Mouse (Mus musculus) common myeloid progenitor, adult 5-6 weeks (primary cell): ENCODE results near the gene Thsd4. TPM values are rescaled to one million over a fixed set of nuclear protein-coding genes. Genes with fewer than 3 reads are reported as not detected.

Experiments used
- ATAC-seq: replicated peaks from 2 replicates; pipeline ENCODE4 v1.8.0; 2016; ENCODE audit warnings: low read depth, mild to moderate bottlenecking, moderate TSS enrichment, inconsistent platforms; ENCODE audit not compliant: poor library complexity, severe bottlenecking
- total RNA-seq: library from RNA; stranded (forward); fragments of 200-1000, 187-1606 nt; gene quantifications from 2 replicates; pipeline ENCODE4 v1.2.3, GENCODE M21; 2017

Gene Thsd4
- total RNA-seq, 1 experiment from 2014 or later, result 0.32 TPM

GRCm38 (mm10) chr9:60519601-60520000 is 2.2 kb downstream of the Thsd4 start:
- ATAC-seq, result no peak

DNA sequence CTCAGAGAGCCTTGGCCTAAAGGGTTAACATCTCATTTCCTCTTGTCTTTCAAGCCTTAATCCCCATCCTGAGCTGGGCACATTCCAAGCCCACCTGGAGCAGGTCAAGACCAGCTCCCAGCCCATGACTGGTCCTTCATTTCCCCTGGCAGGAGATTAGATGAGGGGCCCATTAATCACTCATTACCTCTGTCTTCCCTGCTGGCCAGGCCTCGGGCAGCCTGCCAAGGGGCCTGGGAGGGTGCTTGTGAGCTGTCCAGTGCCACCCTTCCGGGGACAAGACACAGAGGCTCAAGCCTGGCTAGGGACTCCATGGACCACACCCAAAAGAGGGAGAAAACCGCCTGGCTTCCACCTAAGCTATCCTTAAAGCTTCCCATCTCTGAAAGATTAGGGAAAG is 3.6 kb downstream of the Thsd4 start:
- ATAC-seq, result no peak

DNA sequence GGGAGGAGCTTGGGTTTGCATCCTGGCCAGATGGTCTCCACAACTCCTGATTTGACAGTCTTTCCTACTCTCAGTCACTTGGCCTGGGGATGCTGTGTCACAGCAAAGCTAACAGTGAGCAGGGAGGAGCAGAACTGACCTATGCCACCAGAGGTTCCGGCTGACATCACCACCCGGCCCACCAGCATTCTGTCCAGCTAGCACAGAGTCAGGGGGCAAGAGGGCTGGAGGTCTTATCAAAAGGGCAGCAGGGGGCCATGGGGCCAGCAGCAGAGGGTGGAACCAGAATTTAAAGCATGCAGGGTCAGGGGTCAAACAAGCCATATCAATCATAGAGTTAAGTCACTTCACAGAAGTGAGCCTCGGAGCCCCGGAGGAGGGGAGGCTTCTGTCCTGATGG is 4.7 kb downstream of the Thsd4 start:
- no peak for ATAC-seq

DNA sequence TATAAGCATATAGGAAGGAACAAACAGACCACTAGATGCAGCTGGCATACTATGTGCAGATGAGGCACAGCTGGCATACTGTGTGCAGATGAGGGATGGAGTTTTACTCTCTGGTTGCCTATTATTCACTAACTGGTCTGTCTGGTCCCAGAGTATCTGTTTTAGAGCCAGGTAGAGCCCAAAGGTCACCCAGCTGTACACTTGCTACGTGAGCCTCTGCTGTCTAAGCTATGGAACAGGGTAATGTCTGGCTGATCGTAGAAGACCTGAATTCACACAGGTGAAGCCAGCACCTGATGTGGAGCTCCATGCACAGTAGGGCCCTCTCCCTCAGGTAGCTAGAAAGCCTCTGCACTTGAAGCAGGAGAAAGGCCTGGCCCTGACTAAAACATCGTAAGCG is 5.5 kb downstream of the Thsd4 start:
- no peak for ATAC-seq

DNA sequence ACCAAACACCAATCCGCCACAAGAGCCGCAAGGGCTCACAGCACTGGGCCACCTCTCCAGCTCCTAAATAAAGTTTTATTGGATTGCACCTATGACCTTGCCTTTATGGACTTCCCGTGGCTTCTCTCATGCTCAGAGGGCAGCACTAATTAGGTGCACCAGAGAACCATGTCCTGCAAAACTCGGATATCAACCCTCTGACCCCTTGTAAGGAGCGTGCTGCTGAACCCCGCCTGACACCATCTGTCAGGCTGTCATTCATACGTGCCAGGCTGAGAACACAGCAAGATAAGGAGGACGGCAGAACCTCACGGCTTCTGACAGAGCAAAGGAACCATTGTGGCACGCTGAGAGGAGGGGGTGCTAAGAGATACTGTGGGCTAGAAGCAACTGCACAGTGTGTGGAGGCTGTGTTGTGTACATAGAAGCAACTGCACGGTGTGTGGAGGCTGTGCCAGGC is 8.5 kb downstream of the Thsd4 start:
- ATAC-seq, result no peak

GRCm38 (mm10) chr9:60510876-60511275 is 11.0 kb downstream of the Thsd4 start:
- no peak for ATAC-seq

GRCm38 (mm10) chr9:60506136-60506535 is 15.7 kb downstream of the Thsd4 start:
- no peak for ATAC-seq

DNA sequence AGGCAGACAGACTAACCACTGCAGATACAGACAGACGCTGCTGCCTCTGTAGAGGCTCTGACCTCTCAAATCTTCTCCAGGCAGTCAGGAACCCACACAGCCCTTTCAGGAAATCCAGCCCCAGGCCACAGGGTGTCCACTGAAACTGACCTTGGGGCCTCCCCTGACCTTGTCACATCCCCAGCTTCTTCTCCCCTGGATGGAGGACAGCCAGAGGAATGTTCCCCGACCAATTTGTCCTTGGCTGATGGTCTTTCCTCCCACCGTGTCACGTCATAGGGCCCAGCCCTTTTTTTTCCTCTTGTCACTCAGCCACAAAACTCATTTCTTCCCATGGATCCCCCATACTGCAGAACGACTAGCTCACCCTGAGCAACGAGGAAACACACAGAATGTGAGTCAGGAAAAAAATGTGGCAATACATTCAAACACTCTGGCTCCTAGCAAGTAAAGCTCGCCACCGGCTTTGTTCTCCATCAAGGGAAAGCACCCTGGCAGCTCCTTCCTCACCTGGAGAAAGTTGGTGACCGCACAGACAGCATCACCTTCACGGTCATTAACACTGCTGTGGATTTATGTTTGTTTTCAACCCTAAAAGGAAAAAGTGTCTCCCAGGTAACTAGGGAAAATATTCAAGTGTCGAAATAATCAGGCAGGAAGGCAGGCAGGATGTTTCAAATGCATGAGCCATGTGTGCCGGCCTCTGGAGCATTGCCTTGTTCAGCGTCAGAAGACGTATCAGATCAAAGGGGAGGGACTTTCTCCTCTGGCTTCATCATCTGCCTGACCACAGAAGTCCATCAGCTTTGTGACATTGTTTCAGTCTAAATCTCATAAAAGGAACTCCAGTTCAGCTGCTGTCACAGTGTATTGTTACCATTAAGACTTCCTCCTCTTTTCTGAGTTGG is 17.2 kb downstream of the Thsd4 start:
- no peak for ATAC-seq

GRCm38 (mm10) chr9:60502220-60502619 is 19.6 kb downstream of the Thsd4 start:
- no peak for ATAC-seq

- no peak for ATAC-seq
Observed at GRCm38 (mm10) chr9:60501504-60502179, 20.2 kb downstream of the Thsd4 start.

DNA sequence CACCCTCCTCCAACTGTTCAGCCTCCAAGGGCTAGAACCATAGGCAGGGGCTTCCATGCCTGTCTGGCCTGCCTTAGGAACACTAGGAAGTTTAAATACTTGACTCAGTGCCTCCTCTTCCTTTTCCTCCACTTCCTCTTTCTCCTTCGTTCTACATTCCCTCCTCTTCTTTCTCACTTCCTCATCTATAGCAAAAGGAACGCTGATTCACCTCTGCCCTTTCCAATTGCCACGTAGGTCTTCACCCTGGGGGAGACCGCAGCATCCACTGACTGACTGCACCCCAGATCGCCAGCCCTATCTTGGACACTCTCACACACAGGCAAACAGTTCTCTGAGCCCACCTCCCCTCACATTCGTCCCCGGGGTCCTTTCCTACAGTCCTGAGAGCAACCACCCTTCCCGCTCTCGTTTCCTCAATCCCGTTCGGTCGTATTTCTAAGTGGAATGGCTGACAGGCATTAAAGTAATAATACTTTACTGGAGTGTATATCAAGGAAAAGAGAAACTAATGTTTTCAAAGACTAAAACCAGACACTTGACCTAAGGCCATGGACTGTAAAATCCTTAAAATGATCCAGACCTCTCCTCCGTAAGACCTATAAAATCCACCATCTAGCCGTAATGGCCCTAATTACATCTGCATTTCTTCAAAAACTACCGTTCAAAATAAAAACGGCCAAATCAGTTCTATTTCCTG is 29.4 kb downstream of the Thsd4 start:
- peak; percentile 62 for ATAC-seq

DNA sequence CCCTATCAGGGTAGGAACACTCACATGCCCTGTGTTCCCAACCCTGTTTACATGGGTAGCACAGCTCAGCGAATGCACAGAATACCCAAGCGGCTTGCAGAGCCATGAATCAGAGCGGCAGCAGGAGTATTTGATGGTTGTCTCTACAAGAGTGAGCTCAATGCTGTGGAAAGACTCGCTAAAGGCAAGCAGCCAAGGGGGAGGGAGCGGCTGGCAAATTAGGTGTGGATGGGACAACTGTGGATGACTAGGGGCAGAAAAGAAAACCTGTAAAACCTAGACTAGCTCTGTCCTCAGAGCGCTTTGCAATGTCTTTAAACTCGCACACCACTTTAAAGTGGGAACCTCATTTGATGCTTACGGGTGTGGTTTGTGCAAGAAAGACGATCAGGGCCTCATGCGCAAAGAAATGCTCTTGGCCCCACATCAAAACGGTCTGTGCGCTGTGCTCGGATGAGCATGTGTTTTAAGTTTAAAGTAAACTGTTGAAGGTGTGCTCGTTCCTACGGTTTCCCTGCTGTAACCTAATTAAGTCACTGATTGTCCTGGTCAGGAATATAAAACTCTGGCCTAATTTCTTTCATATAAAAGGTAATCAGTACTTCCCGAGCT is 30.3 kb downstream of the Thsd4 start:
- ATAC-seq, result no peak

- no peak for ATAC-seq
Observed at GRCm38 (mm10) chr9:60491079-60491478, 30.8 kb downstream of the Thsd4 start.

GRCm38 (mm10) chr9:60488816-60489215 is 33.0 kb downstream of the Thsd4 start:
- ATAC-seq, result no peak

- ATAC-seq, result no peak
Observed at GRCm38 (mm10) chr9:60482165-60482564, 39.7 kb downstream of the Thsd4 start.

DNA sequence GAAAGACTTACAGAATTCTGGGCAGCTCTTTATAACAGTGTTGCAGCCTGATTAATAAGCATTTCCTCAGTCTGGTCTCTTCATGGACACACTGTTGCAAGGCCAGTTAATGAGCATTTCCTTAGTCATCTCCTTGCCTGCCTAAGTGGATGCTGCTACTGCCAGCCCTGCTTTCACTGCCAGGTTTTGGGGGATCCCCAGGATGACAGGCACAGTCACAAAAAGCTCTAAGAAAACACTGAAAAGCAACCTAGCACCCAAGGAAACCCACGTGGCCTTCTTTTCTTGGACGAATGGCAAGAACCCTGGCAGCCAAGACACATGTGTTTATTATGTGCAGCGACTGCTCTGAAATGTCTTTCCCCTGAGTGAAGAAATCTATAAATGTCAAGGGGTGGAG is 41.8 kb downstream of the Thsd4 start:
- ATAC-seq, result no peak

GRCm38 (mm10) chr9:60478806-60479205 is 43.0 kb downstream of the Thsd4 start:
- no peak for ATAC-seq

DNA sequence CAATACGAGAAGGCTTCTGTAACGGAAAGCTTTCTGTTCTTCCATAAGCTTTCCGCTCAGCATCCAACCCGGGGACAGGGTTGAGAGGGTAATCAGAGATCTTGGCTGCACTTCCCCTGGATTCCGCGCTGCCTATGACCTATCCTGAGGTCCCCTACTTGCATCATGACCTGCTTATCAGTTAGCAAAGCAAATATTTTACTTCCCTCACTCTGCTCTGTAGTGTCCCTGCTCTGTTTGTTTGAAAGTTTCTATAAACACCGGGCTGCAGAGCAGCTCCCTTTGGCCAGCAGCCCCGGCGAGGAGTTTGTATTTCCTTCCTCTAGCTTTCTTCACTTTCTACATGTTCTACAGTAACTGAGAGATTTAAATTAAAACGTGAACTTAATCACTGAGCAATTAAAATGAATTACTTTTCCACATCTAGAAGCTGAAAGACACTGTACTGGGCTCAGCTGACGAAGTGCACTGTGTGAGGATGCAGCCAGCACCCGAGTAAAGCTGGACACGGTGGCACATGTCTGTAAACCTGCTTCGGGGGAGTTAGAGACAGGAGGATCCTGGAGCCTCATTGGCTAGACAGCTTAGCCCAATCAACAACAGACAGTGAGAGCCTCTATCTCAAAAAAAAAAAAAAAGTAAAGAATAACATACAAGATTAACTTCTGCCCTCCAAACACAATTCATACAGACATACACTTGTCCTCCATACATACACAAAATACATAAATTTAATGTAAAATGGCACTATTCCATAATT is 43.7 kb downstream of the Thsd4 start:
- 0 out of 2 replicates have a peak, but pooled peaks have one; percentile 25 for ATAC-seq
